Mouse (Mus musculus) G1E (cell line): ENCODE data around the gene Rcor3. TPM values are rescaled to one million over a fixed set of nuclear protein-coding genes. Genes with fewer than 3 reads are reported as not detected.

Experiments
- ATAC-seq: 2 replicates; pipeline ENCODE4 v1.8.0; 2016; ENCODE audit warnings: mild to moderate bottlenecking; ENCODE audit not compliant: insufficient number of reproducible peaks, poor library complexity, low FRiP score, severe bottlenecking; ENCODE audit errors: extremely low read depth
- DNase-seq: peaks from one replicate; pipeline ENCODE4 v3.0.0; 2012; ENCODE audit warnings: low spot score
- H3K27me3 ChIP-seq: 2 replicates; pipeline ENCODE4 v1.6.1; 2012; ENCODE audit warnings: mild to moderate bottlenecking, low read length, inconsistent platforms; ENCODE audit not compliant: insufficient read depth
- H3K36me3 ChIP-seq: replicated peaks from 2 replicates; pipeline ENCODE3; 2012; ENCODE audit warnings: mild to moderate bottlenecking, inconsistent platforms
- H3K4me1 ChIP-seq: 2 replicates; pipeline ENCODE4 v1.6.1; 2012; ENCODE audit warnings: low read depth, low read length, inconsistent platforms, mixed read lengths; ENCODE audit not compliant: insufficient read depth
- H3K4me3 ChIP-seq: 2 replicates; pipeline ENCODE4 v1.5.1; 2012; ENCODE audit warnings: low read depth, mild to moderate bottlenecking, inconsistent platforms, low read length, moderate library complexity, mixed read lengths
- H3K9me3 ChIP-seq: replicated peaks from 2 replicates; pipeline ENCODE4 v1.6.1; 2012; ENCODE audit warnings: inconsistent platforms
- CTCF ChIP-seq: IDR thresholded peaks from 2 replicates; pipeline ENCODE4 v1.5.1; 2012; ENCODE audit warnings: low read depth, low read length, inconsistent platforms, mixed read lengths
- GATA1 ChIP-seq: IDR thresholded peaks from 2 replicates; pipeline ENCODE4 v1.6.1; 2012; ENCODE audit warnings: borderline replicate concordance, low read length, inconsistent platforms, mixed read lengths
- GATA2 ChIP-seq: IDR thresholded peaks from 2 replicates; pipeline ENCODE4 v1.6.1; 2012; ENCODE audit warnings: low read depth, low read length, inconsistent platforms, borderline replicate concordance
- POLR2AphosphoS5 ChIP-seq: IDR thresholded peaks from 2 replicates; pipeline ENCODE4 v1.6.1; 2012; ENCODE audit warnings: low read depth, low read length, inconsistent platforms; ENCODE audit not compliant: insufficient replicate concordance
- TAL1 ChIP-seq: conservative IDR thresholded peaks from 2 replicates; pipeline ENCODE4 v1.6.1; 2012; ENCODE audit warnings: low read depth, low read length, inconsistent platforms, mixed read lengths
- polyA plus RNA-seq: library from polyadenylated mRNA; stranded (reverse); fragments of >175 nt; gene quantifications from 2 replicates; pipeline ENCODE4 v1.2.3, GENCODE M21; 2012
- total RNA-seq, 2 experiments: library from RNA; stranded (forward) in 1 of 2; stranded (reverse) in 1 of 2; fragments of 200-1000 nt in 1 of 2; fragments of >200 nt in 1 of 2; fragmentation: Nextera tagmentation in 1 of 2; gene quantifications; 2 replicates each; pipeline ENCODE4 v1.2.3; 2014 to 2017

Gene Rcor3
- total and polyA plus RNA-seq, 3 experiments, result 24.2 to 73.9 (median 39.4) TPM

- TF ChIP-seq CTCF (no peak), GATA2 (no peak), POLR2AphosphoS5 (no peak), TAL1 (no peak), GATA1 (no peak)
- no peak for DNase-seq
- peaks cover 13% of the 10 kb centered on the region for H3K4me1 ChIP-seq
- H3K9me3 ChIP-seq, result peaks cover 18% of the 10 kb centered on the region
- no peaks in the 10 kb centered on the region for H3K36me3 ChIP-seq
- no peak overlapping the region for H3K4me3 ChIP-seq
- H3K27me3 ChIP-seq, result no peaks in the 10 kb centered on the region
- no peak for ATAC-seq
These were observed 60.9 kb downstream of the Rcor3 start for GRCm38 (mm10) chr1:192076796-192077535.

- Histone ChIP-seq H3K4me3 (no peak overlapping the region), H3K27me3 (no peaks in the 10 kb centered on the region), H3K9me3 (peaks cover 9% of the 10 kb centered on the region), H3K4me1 (peaks cover 13% of the 10 kb centered on the region), H3K36me3 (no peaks in the 10 kb centered on the region)
- no peak for DNase-seq
- ATAC-seq, result no peak
- no peak for TF ChIP-seq GATA2
- TF ChIP-seq TAL1, result no peak
- TF ChIP-seq GATA1, result no peak
- no peak for TF ChIP-seq POLR2AphosphoS5
- no peak for TF ChIP-seq CTCF
These were observed 61.8 kb downstream of the Rcor3 start for GRCm38 (mm10) chr1:192076101-192076500.

DNA sequence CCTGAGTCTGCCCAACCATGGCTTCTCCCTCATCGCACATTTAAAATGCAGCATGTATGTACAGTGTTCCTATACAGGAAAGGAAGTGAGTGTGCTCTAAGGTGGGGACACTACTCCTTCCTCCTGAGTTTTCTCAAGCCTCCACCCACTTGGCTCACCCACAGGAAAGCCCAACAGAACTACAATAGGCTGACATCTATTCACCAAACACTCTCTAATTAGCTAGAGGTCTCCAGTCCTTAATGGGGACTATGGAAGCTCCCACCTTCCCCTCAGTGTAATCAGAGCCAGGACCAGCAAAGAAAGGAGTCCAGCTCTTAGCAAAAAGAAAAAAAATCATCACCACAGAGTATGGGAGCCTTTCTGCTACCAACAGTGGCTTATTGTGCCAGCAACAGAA lies 63.0 kb downstream of the Rcor3 start:
- Histone ChIP-seq H3K4me1 (peaks cover 13% of the 10 kb centered on the region), H3K4me3 (no peak overlapping the region), H3K27me3 (no peaks in the 10 kb centered on the region), H3K36me3 (peaks cover 5% of the 10 kb centered on the region), H3K9me3 (no peaks in the 10 kb centered on the region)
- TF ChIP-seq CTCF, result no peak
- TF ChIP-seq POLR2AphosphoS5, result no peak
- no peak for TF ChIP-seq TAL1
- no peak for TF ChIP-seq GATA1
- no peak for TF ChIP-seq GATA2
- ATAC-seq (no peak), DNase-seq (no peak)

- H3K36me3 ChIP-seq, result peaks cover 5% of the 10 kb centered on the region
- peaks cover 4% of the 10 kb centered on the region; the same call in 1 of the 2 replicates for H3K4me1 ChIP-seq
These were observed 65.4 kb downstream of the Rcor3 start for GRCm38 (mm10) chr1:192072426-192072825.

DNA sequence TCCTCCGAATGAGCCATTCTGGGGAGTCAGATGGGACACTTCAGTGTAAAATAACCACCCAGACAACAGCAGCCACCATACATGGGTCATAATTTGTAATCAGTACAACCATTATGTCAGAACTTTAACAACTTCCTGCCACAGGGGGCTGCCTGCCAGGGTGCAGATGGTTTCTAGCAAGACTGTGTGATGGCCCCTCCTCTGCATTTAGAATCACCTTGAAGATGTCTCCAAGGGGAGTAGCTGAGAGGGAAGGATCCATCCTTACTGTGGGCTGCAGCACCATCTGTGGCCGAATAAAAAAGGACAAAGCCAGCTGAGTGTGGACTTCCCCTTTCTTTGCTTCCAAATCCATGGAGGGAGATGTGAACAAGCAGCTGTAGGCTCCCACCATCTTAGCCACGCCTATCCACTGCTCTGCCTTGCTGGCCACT lies 67.2 kb downstream of the Rcor3 start:
- ATAC-seq (no peak), DNase-seq (no peak)
- Histone ChIP-seq H3K4me1 (peaks cover 4% of the 10 kb centered on the region; the same call in 1 of the 2 replicates), H3K36me3 (peaks cover 7% of the 10 kb centered on the region), H3K4me3 (no peak overlapping the region), H3K9me3 (no peaks in the 10 kb centered on the region), H3K27me3 (no peaks in the 10 kb centered on the region)
- TF ChIP-seq GATA1, result no peak
- TF ChIP-seq CTCF, result no peak
- TF ChIP-seq GATA2, result no peak
- no peak for TF ChIP-seq TAL1
- no peak for TF ChIP-seq POLR2AphosphoS5

More at GRCm38 (mm10) chr1:192072426-192072825, 65.4 kb downstream of the Rcor3 start:
- TF ChIP-seq CTCF, result no peak
- TF ChIP-seq POLR2AphosphoS5, result no peak
- Histone ChIP-seq H3K4me3 (no peak overlapping the region), H3K9me3 (no peaks in the 10 kb centered on the region), H3K27me3 (no peaks in the 10 kb centered on the region)
- DNase-seq, result no peak
- no peak for ATAC-seq

GRCm38 (mm10) chr1:192069971-192070591 lies 67.8 kb downstream of the Rcor3 start:
- Histone ChIP-seq H3K4me1 (peaks cover 4% of the 10 kb centered on the region; the same call in 1 of the 2 replicates), H3K27me3 (no peaks in the 10 kb centered on the region), H3K4me3 (no peak overlapping the region), H3K36me3 (peaks cover 7% of the 10 kb centered on the region), H3K9me3 (no peaks in the 10 kb centered on the region)
- no peak for TF ChIP-seq CTCF
- no peak for TF ChIP-seq POLR2AphosphoS5
- TF ChIP-seq GATA1, result no peak
- no peak for TF ChIP-seq GATA2
- no peak for TF ChIP-seq TAL1
- DNase-seq (no peak), ATAC-seq (no peak)

- DNase-seq, result no peak
- peaks cover 4% of the 10 kb centered on the region; the same call in 1 of the 2 replicates for H3K4me1 ChIP-seq
- peaks cover 4% of the 10 kb centered on the region for H3K9me3 ChIP-seq
- TF ChIP-seq GATA1 (no peak), POLR2AphosphoS5 (no peak), TAL1 (no peak), CTCF (no peak), GATA2 (no peak)
- H3K36me3 ChIP-seq, result peaks cover 11% of the 10 kb centered on the region
- H3K4me3 ChIP-seq, result no peak overlapping the region
- H3K27me3 ChIP-seq, result no peaks in the 10 kb centered on the region
- peak; percentile 18; the same call in 1 of the 2 replicates for ATAC-seq
These were observed 69.7 kb downstream of the Rcor3 start for GRCm38 (mm10) chr1:192068188-192068587.
